Mouse (Mus musculus): ENCODE measurements at regions not wholly inside any gene's neighbourhood (a gene's known extent, or its start where the extent isn't known, plus 50 kb on each side); places are given as distances from the start of the nearest gene placed in this dataset.

GRCm38 (mm10) chr16:97239626-97240025, 69.1 kb upstream of the Dscam start:
- no peak for TF ChIP-seq CTCF (IDR thresholded peaks at IDR 0.05; ENCODE audit: extremely low read depth, insufficient read depth, low read length)
- TF ChIP-seq POLR2A (IDR thresholded peaks at IDR 0.05; ENCODE audit: extremely low read depth, insufficient read depth, low read length): no peak
